Mouse (Mus musculus) mature B cell (primary cell): ENCODE results near the gene Pcbp1.

Source experiments
- in situ Hi-C: fragments of 300-500 bp; cut with MboI; formaldehyde crosslinking; loops from 2 replicates; pipeline ENCODE4 v1.14.3; 2019

Gene Pcbp1

GRCm38 (mm10) chr6:86526032-86526960, at the start of gene Pcbp1:
TSS of gene Pcbp1 (minus strand) at chr6:86526321.
- in situ Hi-C loops = no loop called here

- in situ Hi-C loops = no loop called here
Measured at GRCm38 (mm10) chr6:86574495-86574894, 48.4 kb upstream of the Pcbp1 start.

- in situ Hi-C loops = no loop called here
Measured at GRCm38 (mm10) chr6:86570830-86571229, 44.7 kb upstream of the Pcbp1 start.

GRCm38 (mm10) chr6:86569461-86569820, 43.3 kb upstream of the Pcbp1 start:
- in situ Hi-C loops = no loop called here

DNA sequence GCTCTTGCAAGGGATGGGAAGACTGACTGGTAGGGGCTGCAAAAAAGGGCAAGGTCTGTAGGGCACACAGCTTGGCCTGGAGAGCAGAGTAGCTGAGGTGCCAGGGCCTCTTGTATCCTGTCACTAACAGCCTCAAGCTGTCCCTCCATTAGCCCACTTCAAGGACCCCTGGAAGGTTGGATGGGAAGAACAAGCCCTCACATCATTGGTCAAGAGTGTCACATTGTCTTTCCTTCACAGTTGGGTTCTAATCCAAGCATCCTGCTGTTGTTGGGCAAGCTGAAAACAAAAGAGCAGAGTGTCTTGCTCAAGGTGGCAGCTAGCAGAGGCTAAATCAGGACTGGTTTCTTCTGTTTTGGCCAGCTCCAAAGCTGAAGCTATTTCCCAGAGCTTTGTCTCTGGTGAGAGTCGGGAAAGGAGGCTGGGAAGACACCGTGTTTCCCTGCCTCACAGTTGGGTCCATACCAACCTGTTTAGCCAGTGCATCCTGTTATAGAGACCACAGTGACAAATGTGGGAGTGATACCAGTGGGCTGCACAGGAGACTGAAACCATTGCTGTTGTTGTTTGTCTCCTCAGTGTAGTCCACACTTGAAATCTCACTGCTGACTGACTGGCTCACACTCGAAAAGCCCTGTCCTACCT, 42.8 kb upstream of the Pcbp1 start:
- in situ Hi-C loops = no loop called here

DNA sequence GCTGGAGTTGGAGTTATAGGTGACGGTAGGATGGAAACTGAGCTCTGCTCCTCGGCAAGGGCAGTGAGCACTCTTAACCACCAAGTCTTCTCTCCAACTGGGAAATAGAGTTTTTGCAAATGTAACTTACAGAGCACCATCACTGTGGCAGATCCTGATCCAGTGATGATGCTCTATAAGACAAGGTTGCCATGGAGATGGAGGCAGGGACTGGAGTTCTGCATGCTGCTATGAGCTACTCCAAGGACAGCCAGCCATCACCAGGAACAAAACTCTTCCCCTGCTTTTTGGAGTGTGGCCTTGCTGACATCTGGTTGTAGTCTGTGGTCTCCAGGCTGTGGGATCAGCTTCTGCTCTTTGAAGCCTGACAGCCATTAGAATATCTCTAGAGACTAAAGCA, 39.7 kb upstream of the Pcbp1 start:
- in situ Hi-C loops = no loop called here

DNA sequence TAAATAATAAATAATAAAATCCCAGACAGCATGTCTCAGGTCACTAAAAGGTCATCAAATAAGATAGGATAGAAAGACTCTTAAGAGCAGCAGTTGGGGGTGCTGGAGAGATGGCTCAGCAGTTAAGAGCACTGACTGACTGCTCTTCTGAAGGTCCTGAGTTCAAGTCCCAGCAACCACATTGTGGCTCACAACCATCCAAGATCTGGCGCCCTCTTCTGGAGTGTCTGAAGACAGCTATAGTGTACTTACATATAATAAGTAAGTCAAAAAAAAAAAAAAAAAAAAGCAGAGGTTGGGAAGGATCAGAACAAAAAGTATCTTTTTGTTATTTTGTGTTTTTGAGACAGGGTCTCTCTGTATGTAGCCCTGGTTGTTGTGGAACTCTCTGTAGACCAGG, 31.1 kb upstream of the Pcbp1 start:
- in situ Hi-C loops = loop anchor here (10.0 kb wide), 1 partner anchor 118 kb away; no protein-coding TSS in a partner anchor

DNA sequence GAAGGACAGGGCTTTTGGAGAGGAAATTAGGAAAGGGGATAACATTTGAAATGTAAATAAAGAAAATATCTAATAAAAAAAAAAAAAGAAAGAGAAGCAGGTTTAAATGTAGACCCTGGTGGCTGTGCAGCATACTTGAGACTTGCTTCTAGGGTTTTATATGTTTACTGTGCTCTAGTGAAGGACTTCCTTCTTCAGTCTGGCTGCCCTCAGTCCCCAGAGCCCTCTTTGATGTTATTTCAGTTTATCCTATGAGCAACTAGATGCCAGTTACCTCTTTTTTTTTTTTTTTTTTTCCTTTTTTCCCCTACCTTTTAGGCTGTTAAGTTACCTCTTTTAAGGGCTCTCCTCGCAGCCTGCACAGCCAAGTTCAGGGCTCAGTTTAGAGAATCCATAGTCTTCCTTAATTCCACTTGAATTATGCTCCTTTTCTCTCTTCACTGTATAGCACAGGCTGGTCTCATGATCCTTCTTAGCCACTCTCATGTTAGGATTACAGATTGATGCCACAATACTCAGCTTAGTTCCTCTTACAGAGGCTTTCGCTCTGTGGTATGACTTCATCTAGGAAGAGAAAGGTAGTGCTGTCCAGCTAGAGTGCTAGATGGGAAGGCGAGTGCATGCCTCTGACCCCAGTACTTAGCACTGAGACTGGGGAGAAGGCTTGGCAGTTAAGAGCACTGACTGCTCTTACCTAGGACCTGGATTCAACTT, 30.4 kb upstream of the Pcbp1 start:
- in situ Hi-C loops = loop anchor here (10.0 kb wide), 1 partner anchor 118 kb away; no protein-coding TSS in a partner anchor

- in situ Hi-C loops = loop anchor here (10.0 kb wide), 1 partner anchor 124 kb away; no protein-coding TSS in a partner anchor
Measured at GRCm38 (mm10) chr6:86550587-86550986, 24.5 kb upstream of the Pcbp1 start.

DNA sequence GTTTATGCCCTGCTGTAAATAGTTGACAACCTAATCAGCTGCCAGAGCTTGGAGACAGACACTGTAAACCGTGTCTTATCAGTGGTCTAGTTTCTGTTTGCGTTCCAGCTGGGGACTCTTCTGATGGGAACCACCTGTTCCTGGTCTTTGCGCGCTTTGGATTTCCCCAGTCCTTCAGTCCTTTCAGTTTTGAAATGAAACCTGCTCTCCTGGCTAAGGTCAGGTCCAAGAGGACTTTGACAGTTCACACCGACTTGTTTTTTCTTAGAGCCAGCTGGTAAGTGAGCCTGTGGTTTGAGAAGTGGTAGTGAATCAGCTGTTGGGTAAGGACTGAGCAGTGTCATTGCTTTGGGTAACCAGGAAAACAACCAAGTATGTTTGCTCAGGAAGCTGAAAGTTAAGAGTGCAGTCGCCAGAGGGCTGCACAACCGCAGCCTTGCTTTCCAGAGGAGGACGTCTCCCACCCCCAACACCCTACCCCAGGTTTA, 21.8 kb upstream of the Pcbp1 start:
- in situ Hi-C loops = no loop called here

- in situ Hi-C loops = no loop called here
Measured at GRCm38 (mm10) chr6:86547228-86547755, 21.2 kb upstream of the Pcbp1 start.

GRCm38 (mm10) chr6:86545236-86545635, 19.1 kb upstream of the Pcbp1 start:
- in situ Hi-C loops = no loop called here

- in situ Hi-C loops = no loop called here
Measured at GRCm38 (mm10) chr6:86543869-86544268, 17.7 kb upstream of the Pcbp1 start.

DNA sequence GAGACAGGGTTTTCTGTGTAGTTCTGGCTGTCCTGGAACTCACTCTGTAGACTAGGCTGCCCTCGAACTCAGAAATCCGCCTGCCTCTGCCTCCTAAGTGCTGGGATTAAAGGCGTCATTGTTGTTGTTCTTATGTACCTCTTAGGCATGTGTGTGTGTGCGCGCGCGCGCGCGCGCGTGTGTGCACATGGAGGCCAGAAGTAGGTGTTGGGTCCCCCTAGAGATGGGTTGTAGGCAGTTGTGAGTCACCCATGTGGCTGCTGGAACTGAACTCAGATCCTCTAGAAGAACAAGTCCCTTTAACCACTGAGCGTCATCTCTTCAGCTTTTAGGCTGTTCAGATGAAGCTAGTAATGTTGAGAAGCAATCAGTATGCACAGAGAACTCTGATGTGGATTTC, 16.9 kb upstream of the Pcbp1 start:
- in situ Hi-C loops = no loop called here

DNA sequence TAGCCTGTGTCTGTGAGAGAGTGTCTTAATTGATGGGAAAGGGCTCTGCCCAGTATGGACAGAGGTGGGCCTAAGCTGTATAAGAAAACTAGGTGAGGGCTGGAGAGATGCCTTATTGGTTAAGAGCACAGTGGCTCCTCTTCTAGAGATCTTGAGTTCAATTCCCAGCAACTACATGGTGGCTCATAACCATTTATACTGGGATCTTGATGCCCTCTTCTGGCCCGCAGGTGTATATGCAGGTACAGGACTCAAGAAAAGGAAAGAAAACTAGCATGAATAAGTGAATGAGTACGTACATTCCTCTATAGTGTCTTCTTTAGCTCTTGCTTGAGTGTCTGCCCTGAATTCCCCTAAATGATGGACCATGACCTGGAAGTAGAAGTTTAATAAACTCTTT, 15.5 kb upstream of the Pcbp1 start:
- in situ Hi-C loops = no loop called here

- in situ Hi-C loops = no loop called here
Measured at GRCm38 (mm10) chr6:86528451-86528785, 2.3 kb upstream of the Pcbp1 start.

- in situ Hi-C loops = no loop called here
Measured at GRCm38 (mm10) chr6:86527766-86528450, 1.8 kb upstream of the Pcbp1 start.

DNA sequence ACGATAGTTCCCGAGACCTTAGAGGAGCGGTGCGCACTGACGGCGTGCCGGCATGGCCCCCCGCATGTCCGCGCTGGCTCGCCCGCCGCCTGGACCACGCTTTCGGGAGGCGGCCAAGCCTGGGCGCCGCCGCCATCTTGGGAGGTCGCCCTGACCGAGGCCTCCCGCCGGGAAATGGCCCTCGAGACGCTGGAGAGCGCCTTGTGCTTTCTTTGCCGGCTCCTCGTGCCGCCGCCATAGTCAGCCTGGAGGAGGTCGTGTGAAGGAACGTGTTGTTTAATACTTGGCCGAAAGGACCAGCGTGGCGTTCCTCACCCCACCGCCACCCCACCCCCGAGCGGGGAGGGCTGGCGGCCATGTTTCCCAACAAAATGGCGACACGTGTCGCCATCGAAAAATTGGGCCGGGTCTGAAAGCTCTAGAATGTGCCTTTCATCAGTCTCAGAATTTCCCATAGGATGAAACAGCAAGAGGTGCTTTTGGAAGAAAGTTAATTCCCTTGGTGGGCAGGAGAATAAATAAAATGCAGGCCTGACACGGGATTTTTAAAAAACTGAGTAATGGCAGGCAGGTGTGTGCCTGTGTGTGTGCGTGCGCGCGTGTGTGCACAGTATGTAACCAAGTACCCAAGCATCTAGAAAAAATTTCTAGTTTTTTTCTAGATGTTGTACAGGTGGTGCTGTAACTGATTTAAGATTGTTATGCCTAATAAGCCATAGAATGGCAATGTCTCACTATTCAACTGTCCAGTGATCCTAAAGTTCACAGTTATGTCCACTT, 1.0 kb upstream of the Pcbp1 start:
- in situ Hi-C loops = no loop called here

DNA sequence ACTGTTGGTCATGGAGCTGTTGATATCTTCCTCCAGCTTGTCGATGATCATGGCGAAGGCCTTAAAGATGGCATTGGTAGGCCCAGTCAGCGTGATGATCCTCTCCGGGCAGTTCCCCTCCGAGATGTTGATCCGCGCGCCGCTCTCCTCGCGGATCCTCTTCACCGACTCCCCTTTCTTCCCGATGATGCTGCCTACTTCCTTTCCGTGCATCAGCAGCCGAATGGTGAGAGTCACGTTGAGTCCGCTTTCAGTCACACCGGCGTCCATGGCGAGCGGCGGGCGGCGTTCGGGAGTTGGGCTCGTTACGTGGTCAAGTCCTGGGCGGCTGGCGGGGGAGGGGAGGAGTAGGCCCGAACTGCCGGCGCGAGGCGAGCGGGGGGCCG, 482 bp downstream of the Pcbp1 start:
- in situ Hi-C loops = no loop called here

GRCm38 (mm10) chr6:86524879-86525645, 1.1 kb downstream of the Pcbp1 start:
- in situ Hi-C loops = no loop called here
